15 mouse cellular contexts compared by ENCODE assay signal in genomic region chr7:49907191-49908171, GRCm38 (mm10). TPM values are rescaled to one million over a fixed set of nuclear protein-coding genes. Genes with fewer than 3 reads are reported as not detected.
DNase-seq lines count a peak whose midpoint lies in the region; ATAC-seq and TF ChIP-seq lines count a peak whose summit lies in the region.
"Had no signal": no experiment of that assay in that cellular context is flagged by ENCODE, and none has a peak within 500 bp of the region (broad histone marks: within the 10 kb centered on the region; RNA-seq: fewer than 3 reads in every experiment).

No protein-coding gene starts in this region.

- no peak for DNase-seq in kidney, postnatal 25 days
- peak; percentile 57 for DNase-seq in brain, embryonic 14.5 days (ENCODE audit: low read depth)
- DNase-seq in ovary, postnatal 10 days (ENCODE audit: low spot score) = no peak
- no peak for DNase-seq in layer of hippocampus, adult 9-10 months (ENCODE audit: low spot score)
- DNase-seq: adrenal gland, adult 2 months; heart, adult 11 months; liver, postnatal 0 days; thymus, postnatal 25 days had no signal

- no peaks in the 10 kb centered on the region for H3K9me3 ChIP-seq in kidney, embryonic 16.5 days (ENCODE audit: low read length)
- H3K9me3 ChIP-seq in hindbrain, embryonic 15.5 days = no peaks in the 10 kb centered on the region
- no peaks in the 10 kb centered on the region for H3K9me3 ChIP-seq in neural tube, embryonic 12.5 days
- H3K9me3 ChIP-seq: limb, embryonic 12.5 days had no signal

- no peak for TF ChIP-seq POLR2A in brain, embryonic 14.5 days (IDR thresholded peaks at IDR 0.05; ENCODE audit: borderline replicate concordance, extremely low read depth, insufficient read depth, insufficient read length, poor library complexity, severe bottlenecking)

- H3K4me1 ChIP-seq in kidney, embryonic 16.5 days (ENCODE audit: insufficient read depth, low read length) = no peaks in the 10 kb centered on the region
- peaks cover 13% of the 10 kb centered on the region for H3K4me1 ChIP-seq in hindbrain, embryonic 15.5 days (replicated peaks)
- H3K4me1 ChIP-seq in neural tube, embryonic 12.5 days = 0 out of 2 replicates have a peak, but pooled peaks cover 3% of the 10 kb centered on the region

- H3K27ac ChIP-seq in kidney, embryonic 16.5 days (ENCODE audit: low read length) = no peak overlapping the region
- peak overlapping the region; percentile 81 for H3K27ac ChIP-seq in hindbrain, embryonic 15.5 days (replicated peaks)
- H3K27ac ChIP-seq in neural tube, embryonic 12.5 days = peak overlapping the region; percentile 51
- H3K27ac ChIP-seq: limb, embryonic 12.5 days had no signal

- H3K36me3 ChIP-seq in kidney, embryonic 16.5 days (ENCODE audit: insufficient read depth, low read length) = no peaks in the 10 kb centered on the region
- no peaks in the 10 kb centered on the region for H3K36me3 ChIP-seq in hindbrain, embryonic 15.5 days
- no peaks in the 10 kb centered on the region for H3K36me3 ChIP-seq in neural tube, embryonic 12.5 days
- H3K36me3 ChIP-seq: limb, embryonic 12.5 days had no signal

- H3K4me2 ChIP-seq in kidney, embryonic 16.5 days (replicated peaks; ENCODE audit: low read depth, low read length) = peak overlapping the region; percentile 4; the same call in 1 of the 2 replicates
- peak overlapping the region; percentile 56 for H3K4me2 ChIP-seq in hindbrain, embryonic 15.5 days
- H3K4me2 ChIP-seq in neural tube, embryonic 12.5 days (replicated peaks) = peak overlapping the region; percentile 48
- H3K4me2 ChIP-seq: limb, embryonic 12.5 days had no signal

- no peak overlapping the region for H3K9ac ChIP-seq in kidney, embryonic 16.5 days (replicated peaks; ENCODE audit: low read length)
- no peak overlapping the region for H3K9ac ChIP-seq in hindbrain, embryonic 15.5 days
- peak overlapping the region; percentile 22; the same call in 1 of the 2 replicates for H3K9ac ChIP-seq in neural tube, embryonic 12.5 days
- H3K9ac ChIP-seq: limb, embryonic 12.5 days; liver, postnatal 0 days had no signal

- peak; percentile 49 for ATAC-seq in kidney, embryonic 16.5 days (ENCODE audit: low FRiP score, low TSS enrichment)
- ATAC-seq in hindbrain, embryonic 15.5 days (ENCODE audit: low FRiP score, low read depth) = peak; percentile 43; the same call in 1 of the 2 replicates
- peak; percentile 53 for ATAC-seq in neural tube, embryonic 12.5 days (ENCODE audit: low FRiP score, low read depth)
- ATAC-seq: CD4-positive, CD25-positive, alpha-beta regulatory T cell, adult 4 months; intestine, embryonic 16.5 days; liver, postnatal 0 days had no signal

- 1% methylated on average over 28 of the region's 28 CpGs for WGBS in kidney, embryonic 16.5 days
- WGBS in hindbrain, embryonic 15.5 days = 2% methylated on average over 28 of the region's 28 CpGs
- WGBS in neural tube, embryonic 12.5 days = 1% methylated on average over 28 of the region's 28 CpGs

- peak overlapping the region; percentile 18; the same call in 1 of the 2 replicates for H3K4me3 ChIP-seq in kidney, embryonic 16.5 days (ENCODE audit: low read length)
- 0 out of 2 replicates have a peak overlapping the region, but pooled peaks have one; percentile 10 for H3K4me3 ChIP-seq in hindbrain, embryonic 15.5 days
- peak overlapping the region; percentile 27 for H3K4me3 ChIP-seq in neural tube, embryonic 12.5 days
- H3K4me3 ChIP-seq: limb, embryonic 12.5 days had no signal

- TF ChIP-seq CTCF in brain, embryonic 14.5 days (IDR thresholded peaks at IDR 0.05; ENCODE audit: borderline replicate concordance, extremely low read depth, insufficient read depth, insufficient read length) = no peak

- peaks cover 80% of the 10 kb centered on the region for H3K27me3 ChIP-seq in kidney, embryonic 16.5 days (ENCODE audit: insufficient read depth, low read length)
- H3K27me3 ChIP-seq in hindbrain, embryonic 15.5 days = peaks cover 56% of the 10 kb centered on the region
- peaks cover 84% of the 10 kb centered on the region for H3K27me3 ChIP-seq in neural tube, embryonic 12.5 days (replicated peaks)

RNA-seq across cellular contexts. Expression of gene Slc6a5, which starts 2.5 kb away (rescaled TPM):
- 0.05 TPM in 1 of 2 replicates, not detected in the other for polyA plus RNA-seq in kidney, embryonic 16.5 days (2015; fragmentation: Nextera tagmentation; extraction: Ambion mirVana)
- 2.2 and 10.4 TPM in 2 replicates for polyA plus RNA-seq in brain, embryonic 14.5 days (2012; rRNA removed)
- polyA plus RNA-seq in hindbrain, embryonic 15.5 days (2015; fragmentation: Nextera tagmentation; extraction: Ambion mirVana) = 10.7 and 11.5 TPM in 2 replicates
- 13.5 and 14.5 TPM in 2 replicates for polyA plus RNA-seq in neural tube, embryonic 12.5 days (2016; fragmentation: Nextera tagmentation; extraction: Ambion mirVana)
- polyA plus RNA-seq: CD4-positive, CD25-positive, alpha-beta regulatory T cell, adult 4 months; heart, embryonic 16.5 days; intestine, embryonic 16.5 days; limb, embryonic 12.5 days; liver, postnatal 0 days had no signal

Comparison
In these comparisons a context has a peak if more than half of its experiments do, and no peak if none do; other contexts are left out.
1. H3K4me2 ChIP-seq: peak in every context shown above with its lines; median percentile 56 in hindbrain, embryonic 15.5 days; 48 in neural tube, embryonic 12.5 days; 4 in kidney, embryonic 16.5 days.